Mouse (Mus musculus): ENCODE results near the gene Olfr876. TPM values are rescaled to one million over a fixed set of nuclear protein-coding genes. Genes with fewer than 3 reads are reported as not detected.

The Olfr876 gene
- total RNA-seq, 2 experiments from 2014 or later: not detected

Other genes with a start within 250 kb of the Olfr876 start
- gene Siae, start 247.3 kb upstream of the Olfr876 start, total RNA-seq (2015; ENCODE audit: low replicate concordance): 2.2 and 2.5 TPM in 2 replicates
- gene Siae, start 247.3 kb upstream of the Olfr876 start, total RNA-seq (2017; ENCODE audit: low replicate concordance): 3.6 and 5.9 TPM in 2 replicates
- not detected in 2 replicates for gene Spa17, start 189.3 kb upstream of the Olfr876 start, total RNA-seq (2015; ENCODE audit: low replicate concordance)
- gene Spa17, start 189.3 kb upstream of the Olfr876 start, total RNA-seq (2017; ENCODE audit: low replicate concordance): 11.6 TPM in 1 of 2 replicates, not detected in the other
- gene Tbrg1, start 145.7 kb upstream of the Olfr876 start, total RNA-seq (2015; ENCODE audit: low replicate concordance): 16.9 and 30.6 TPM in 2 replicates
- 19.5 and 25.8 TPM in 2 replicates for gene Tbrg1, start 145.7 kb upstream of the Olfr876 start, total RNA-seq (2017; ENCODE audit: low replicate concordance)
- not detected in 2 replicates for gene Panx3, start 133.8 kb upstream of the Olfr876 start, total RNA-seq (2015; ENCODE audit: low replicate concordance)
- gene Panx3, start 133.8 kb upstream of the Olfr876 start, total RNA-seq (2017; ENCODE audit: low replicate concordance): not detected in 2 replicates
- gene Olfr160, start 86.8 kb upstream of the Olfr876 start, total RNA-seq (2015; ENCODE audit: low replicate concordance): not detected in 2 replicates
- not detected in 2 replicates for gene Olfr160, start 86.8 kb upstream of the Olfr876 start, total RNA-seq (2017; ENCODE audit: low replicate concordance)
- not detected in 2 replicates for gene Olfr874, start 57.9 kb upstream of the Olfr876 start, total RNA-seq (2015; ENCODE audit: low replicate concordance)
- gene Olfr874, start 57.9 kb upstream of the Olfr876 start, total RNA-seq (2017; ENCODE audit: low replicate concordance): not detected in 2 replicates
- gene Olfr875, start 31.2 kb upstream of the Olfr876 start, total RNA-seq (2015; ENCODE audit: low replicate concordance): not detected in 2 replicates
- gene Olfr875, start 31.2 kb upstream of the Olfr876 start, total RNA-seq (2017; ENCODE audit: low replicate concordance): not detected in 2 replicates
- not detected in 2 replicates for gene Olfr877, start 51.2 kb downstream of the Olfr876 start, total RNA-seq (2015; ENCODE audit: low replicate concordance)
- gene Olfr877, start 51.2 kb downstream of the Olfr876 start, total RNA-seq (2017; ENCODE audit: low replicate concordance): not detected in 2 replicates
- gene Olfr145, start 93.7 kb downstream of the Olfr876 start, total RNA-seq (2015; ENCODE audit: low replicate concordance): not detected in 2 replicates
- not detected in 2 replicates for gene Olfr145, start 93.7 kb downstream of the Olfr876 start, total RNA-seq (2017; ENCODE audit: low replicate concordance)
- not detected in 2 replicates for gene Olfr878, start 114.8 kb downstream of the Olfr876 start, total RNA-seq (2015; ENCODE audit: low replicate concordance)
- gene Olfr878, start 114.8 kb downstream of the Olfr876 start, total RNA-seq (2017; ENCODE audit: low replicate concordance): not detected in 2 replicates
- gene Olfr881, start 188.8 kb downstream of the Olfr876 start, total RNA-seq (2015; ENCODE audit: low replicate concordance): not detected in 2 replicates
- gene Olfr881, start 188.8 kb downstream of the Olfr876 start, total RNA-seq (2017; ENCODE audit: low replicate concordance): not detected in 2 replicates
- not detected in 2 replicates for gene Olfr883, start 222.8 kb downstream of the Olfr876 start, total RNA-seq (2015; ENCODE audit: low replicate concordance)
- gene Olfr883, start 222.8 kb downstream of the Olfr876 start, total RNA-seq (2017; ENCODE audit: low replicate concordance): not detected in 2 replicates
- not detected in 2 replicates for gene Olfr884, start 243.5 kb downstream of the Olfr876 start, total RNA-seq (2015; ENCODE audit: low replicate concordance)
- not detected in 2 replicates for gene Olfr884, start 243.5 kb downstream of the Olfr876 start, total RNA-seq (2017; ENCODE audit: low replicate concordance)